Mouse (Mus musculus) MEL (cell line): ENCODE data around the gene Atxn2. TPM values are rescaled to one million over a fixed set of nuclear protein-coding genes. Genes with fewer than 3 reads are reported as not detected.

Experiments
- DNase-seq: peaks from one replicate; pipeline ENCODE4 v3.0.0; 2011; ENCODE audit warnings: low read depth, low spot score
- H3K27ac ChIP-seq: 2 replicates; pipeline ENCODE4 v1.5.1; 2012; ENCODE audit warnings: low read depth, mild to moderate bottlenecking, control low read depth, low read length, moderate library complexity; ENCODE audit not compliant: control insufficient read depth
- H3K27me3 ChIP-seq, 2 experiments: fragments of 150-350 bp in 1 of 2; sonication (generic) in 1 of 2; 2 replicates each; pipeline ENCODE4 v1.6.1; 2012; ENCODE audit warnings: low read length in 2 of 2, mild to moderate bottlenecking in 2 of 2, improper control_type of control experiment in 1 of 2, moderate library complexity in 1 of 2; ENCODE audit not compliant: insufficient read depth in 2 of 2, control insufficient read depth in 1 of 2
- H3K36me3 ChIP-seq, 2 experiments: 2 replicates each; pipeline ENCODE4 v1.6.1; 2012 to 2014; ENCODE audit warnings: low read length in 2 of 2, improper control_type of control experiment in 1 of 2, inconsistent platforms in 1 of 2, mild to moderate bottlenecking in 1 of 2; ENCODE audit not compliant: insufficient read depth in 2 of 2, control insufficient read depth in 1 of 2
- H3K4me1 ChIP-seq, 2 experiments: fragments of 150-350 bp in 1 of 2; sonication (generic) in 1 of 2; 2 replicates each; pipeline ENCODE4 v1.6.1; 2012; ENCODE audit warnings: low read length in 2 of 2, improper control_type of control experiment in 1 of 2, mild to moderate bottlenecking in 1 of 2; ENCODE audit not compliant: insufficient read depth in 2 of 2, control insufficient read depth in 1 of 2
- H3K4me3 ChIP-seq, 2 experiments: fragments of 150-350 bp in 1 of 2; sonication (generic) in 1 of 2; 2 replicates each; pipeline ENCODE4 v1.5.1; 2012; ENCODE audit warnings: low read depth in 2 of 2, low read length in 2 of 2, mild to moderate bottlenecking in 2 of 2, moderate library complexity in 2 of 2, control low read depth in 1 of 2, improper control_type of control experiment in 1 of 2; ENCODE audit not compliant: control insufficient read depth in 1 of 2, insufficient read depth in 1 of 2
- H3K79me2 ChIP-seq: 2 replicates; pipeline ENCODE4 v1.6.1; 2012; ENCODE audit warnings: mild to moderate bottlenecking, low read length, moderate library complexity; ENCODE audit not compliant: control insufficient read depth, poor library complexity, insufficient read depth
- H3K9ac ChIP-seq: 2 replicates; pipeline ENCODE4 v1.6.1; 2012; ENCODE audit warnings: low read depth, mild to moderate bottlenecking, control low read depth, low read length, moderate library complexity; ENCODE audit not compliant: control insufficient read depth, poor library complexity, severe bottlenecking
- H3K9me3 ChIP-seq: fragments of 150-350 bp; sonication (generic); replicated peaks from 2 replicates; pipeline ENCODE4 v1.6.1; 2012; ENCODE audit warnings: mild to moderate bottlenecking, low read length, improper control_type of control experiment, moderate library complexity; ENCODE audit not compliant: insufficient read depth
- CHD1 ChIP-seq: IDR thresholded peaks from 2 replicates; pipeline ENCODE4 v1.6.1; 2012; ENCODE audit warnings: low read depth, mild to moderate bottlenecking, inconsistent platforms, low read length, improper control_type of control experiment
- CTCF ChIP-seq, 3 experiments: IDR thresholded peaks in 2 of 3; conservative IDR thresholded peaks in 1 of 3; 2 replicates each; pipeline ENCODE4 v1.5.1; 2011 to 2012; ENCODE audit warnings: low read length in 3 of 3, low read depth in 2 of 3, mild to moderate bottlenecking in 2 of 3, improper control_type of control experiment in 1 of 3, inconsistent platforms in 1 of 3, mixed read lengths in 1 of 3, moderate library complexity in 1 of 3; ENCODE audit not compliant: control insufficient read depth in 1 of 3, insufficient read depth in 1 of 3, poor library complexity in 1 of 3, severe bottlenecking in 1 of 3
- E2F4 ChIP-seq: IDR thresholded peaks from 2 replicates; pipeline ENCODE4 v1.6.1; 2011; ENCODE audit warnings: low read depth, low read length, improper control_type of control experiment, borderline replicate concordance
- ELF1 ChIP-seq: IDR thresholded peaks from 2 replicates; pipeline ENCODE4 v1.6.1; 2014; ENCODE audit warnings: low read depth, mild to moderate bottlenecking, inconsistent platforms, low read length, improper control_type of control experiment, moderate library complexity
- EP300 ChIP-seq, 2 experiments: IDR thresholded peaks; 2 replicates each; pipeline ENCODE4 v1.6.1; 2011; ENCODE audit warnings: improper control_type of control experiment in 2 of 2, low read length in 2 of 2, low read depth in 1 of 2, mild to moderate bottlenecking in 1 of 2
- ETS1 ChIP-seq: IDR thresholded peaks from 2 replicates; pipeline ENCODE4 v1.6.1; 2012; ENCODE audit warnings: low read depth, mild to moderate bottlenecking, inconsistent platforms, low read length, improper control_type of control experiment, moderate library complexity
- HCFC1 ChIP-seq: IDR thresholded peaks from 2 replicates; pipeline ENCODE4 v1.6.1; 2012; ENCODE audit warnings: low read depth, mild to moderate bottlenecking, inconsistent platforms, low read length, improper control_type of control experiment, moderate library complexity
- MAFK ChIP-seq: IDR thresholded peaks from 2 replicates; pipeline ENCODE4 v1.6.1; 2011; ENCODE audit warnings: low read depth, mild to moderate bottlenecking, low read length, improper control_type of control experiment, borderline replicate concordance
- MAZ ChIP-seq: IDR thresholded peaks from 2 replicates; pipeline ENCODE4 v1.6.1; 2012; ENCODE audit warnings: low read depth, mild to moderate bottlenecking, inconsistent platforms, low read length, improper control_type of control experiment
- NELFE ChIP-seq: IDR thresholded peaks from 2 replicates; pipeline ENCODE4 v1.6.1; 2011; ENCODE audit warnings: low read depth, low read length, improper control_type of control experiment
- NRF1 ChIP-seq: IDR thresholded peaks from 2 replicates; pipeline ENCODE4 v1.6.1; 2014; ENCODE audit warnings: low read depth, mild to moderate bottlenecking, inconsistent platforms, low read length, improper control_type of control experiment, moderate library complexity; ENCODE audit not compliant: poor library complexity, insufficient read depth, severe bottlenecking
- POLR2AphosphoS2 ChIP-seq: IDR thresholded peaks from 2 replicates; pipeline ENCODE4 v1.6.1; 2011; ENCODE audit warnings: low read length, improper control_type of control experiment
- RCOR1 ChIP-seq: IDR thresholded peaks from 2 replicates; pipeline ENCODE4 v1.6.1; 2012; ENCODE audit warnings: low read depth, mild to moderate bottlenecking, inconsistent platforms, low read length, improper control_type of control experiment
- SMC3 ChIP-seq: IDR thresholded peaks from 2 replicates; pipeline ENCODE4 v1.6.1; 2011; ENCODE audit warnings: low read depth, low read length, improper control_type of control experiment
- TAL1 ChIP-seq: IDR thresholded peaks from 2 replicates; pipeline ENCODE4 v1.6.1; 2012; ENCODE audit warnings: mild to moderate bottlenecking, inconsistent platforms, low read length, moderate library complexity, mixed read lengths
- TCF12 ChIP-seq: IDR thresholded peaks from 2 replicates; pipeline ENCODE4 v1.6.1; 2014; ENCODE audit warnings: low read depth, mild to moderate bottlenecking, inconsistent platforms, low read length, improper control_type of control experiment, moderate library complexity
- USF1 ChIP-seq: IDR thresholded peaks from 2 replicates; pipeline ENCODE4 v1.6.1; 2014; ENCODE audit warnings: low read depth, mild to moderate bottlenecking, inconsistent platforms, low read length, improper control_type of control experiment, moderate library complexity
- ZC3H11A ChIP-seq: IDR thresholded peaks from 2 replicates; pipeline ENCODE4 v1.6.1; 2012; ENCODE audit warnings: low read depth, mild to moderate bottlenecking, inconsistent platforms, low read length, improper control_type of control experiment
- ZKSCAN1 ChIP-seq: IDR thresholded peaks from 2 replicates; pipeline ENCODE4 v1.6.1; 2012; ENCODE audit warnings: low read depth, mild to moderate bottlenecking, inconsistent platforms, low read length, improper control_type of control experiment, moderate library complexity
- ZMIZ1 ChIP-seq: IDR thresholded peaks from 2 replicates; pipeline ENCODE4 v1.6.1; 2012; ENCODE audit warnings: low read depth, mild to moderate bottlenecking, inconsistent platforms, low read length, improper control_type of control experiment, moderate library complexity
- polyA plus RNA-seq, 2 experiments: library from polyadenylated mRNA; stranded (reverse) in 1 of 2; unstranded in 1 of 2; fragments of >175 nt in 1 of 2; fragments of >200 nt in 1 of 2; gene quantifications; 2 replicates each; pipeline versions ENCODE4 v1.2.1 to v1.2.4; 2012; ENCODE audit warnings: low replicate concordance in 2 of 2, low read depth in 1 of 2; ENCODE audit not compliant: insufficient read length in 2 of 2, insufficient read depth in 1 of 2, missing spikeins in 1 of 2
- total RNA-seq: library from RNA; depleted of rRNA; stranded (reverse); fragments of 300-350 nt; gene quantifications from 2 replicates; pipeline ENCODE4 v1.2.3, GENCODE M21; 2012

Gene Atxn2
- total and polyA plus RNA-seq, 3 experiments = 16.3 to 476 (median 85.4) TPM

GRCm38 (mm10) chr5:121682250-121682649 lies 28.9 kb upstream of the Atxn2 start:
- H3K4me3 ChIP-seq = no peak overlapping the region
- TF ChIP-seq SMC3 (no peak), ZMIZ1 (no peak), ZKSCAN1 (no peak), CHD1 (no peak), POLR2AphosphoS2 (no peak), TAL1 (no peak), NELFE (no peak), TCF12 (no peak), CTCF (IDR thresholded peaks at IDR 0.05 in 2 of 3, conservative IDR thresholded peaks at IDR 0.05 in 1 of 3; ENCODE audit: control insufficient read depth in 1 of 3, insufficient read depth in 1 of 3, low read depth in 2 of 3, low read length in 3 of 3, poor library complexity in 1 of 3, severe bottlenecking in 1 of 3) (no peak)
- TF ChIP-seq, all 39 proteins: peak for 0
- Histone ChIP-seq H3K4me1 (no peaks in the 10 kb centered on the region), H3K36me3 (peaks cover 0 to 21% of the 10 kb centered on the region in 2 experiments; a peak in 2 of 4 replicates), H3K9ac (no peak overlapping the region), H3K27me3 (no peaks in the 10 kb centered on the region), H3K27ac (no peak overlapping the region), H3K9me3 (no peaks in the 10 kb centered on the region), H3K79me2 (no peaks in the 10 kb centered on the region)
- DNase-seq = peak; percentile 35

DNA sequence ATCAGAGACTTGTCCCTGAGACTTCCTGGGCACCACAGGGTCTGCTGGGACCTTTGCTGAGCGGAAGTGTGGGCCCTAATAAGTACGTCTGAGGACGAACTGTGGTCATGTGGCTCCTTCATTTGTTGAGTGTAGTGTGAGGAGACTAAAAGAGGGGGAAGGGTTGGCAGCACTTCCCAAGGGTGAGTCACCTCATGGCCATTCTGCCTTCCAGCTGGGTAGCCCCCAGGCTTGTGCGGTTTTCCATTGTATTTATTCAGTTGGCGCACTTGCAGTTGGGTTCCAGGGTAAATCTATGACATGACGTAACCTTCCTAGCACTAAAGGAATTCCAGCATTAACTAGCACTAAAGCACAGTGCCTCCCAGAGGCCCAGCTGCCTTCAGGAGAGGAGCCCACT lies 25.6 kb upstream of the Atxn2 start:
- Histone ChIP-seq H3K36me3 (peaks cover 0 to 16% of the 10 kb centered on the region in 2 experiments; a peak in 1 of 4 replicates), H3K27ac (no peak overlapping the region), H3K9ac (no peak overlapping the region), H3K79me2 (no peaks in the 10 kb centered on the region), H3K27me3 (no peaks in the 10 kb centered on the region), H3K9me3 (no peaks in the 10 kb centered on the region), H3K4me1 (no peaks in the 10 kb centered on the region), H3K4me3 (no peak overlapping the region)
- no peak for DNase-seq
- TF ChIP-seq POLR2AphosphoS2 = no peak
- TF ChIP-seq EP300 (IDR thresholded peaks at IDR 0.05; ENCODE audit: low read depth in 1 of 2, low read length in 2 of 2) = no peak
- TF ChIP-seq ELF1 = no peak
- TF ChIP-seq ZC3H11A = no peak
- no peak for TF ChIP-seq RCOR1
- no peak for TF ChIP-seq MAFK
- no peak for TF ChIP-seq NRF1
- no peak for TF ChIP-seq ZKSCAN1
- TF ChIP-seq ETS1 = no peak
- TF ChIP-seq USF1 = no peak
- no peak for TF ChIP-seq E2F4
- no peak for TF ChIP-seq HCFC1
- no peak for TF ChIP-seq MAZ
